Mouse (Mus musculus): ENCODE measurements around the gene Itga8.

GRCm38 (mm10) chr2:12279070-12279612 lies 22.6 kb downstream of the Itga8 start:
- TF ChIP-seq CHD2 (IDR thresholded peaks at IDR 0.05; ENCODE audit: low read length), result no peak
- TF ChIP-seq UBTF (IDR thresholded peaks at IDR 0.05; ENCODE audit: low read depth, low read length), result no peak
- TF ChIP-seq ETS1 (conservative IDR thresholded peaks at IDR 0.05; ENCODE audit: low read depth, low read length), result no peak
- TF ChIP-seq MAX (IDR thresholded peaks at IDR 0.05; ENCODE audit: low read length), result no peak
- TF ChIP-seq ZMIZ1 (IDR thresholded peaks at IDR 0.05; ENCODE audit: low read depth, low read length), result no peak
- no peak for TF ChIP-seq RAD21 (IDR thresholded peaks at IDR 0.05; ENCODE audit: low read depth, low read length)
- no peak for TF ChIP-seq MAZ (IDR thresholded peaks at IDR 0.05; ENCODE audit: low read depth, low read length)
- no peak for TF ChIP-seq CTCF (conservative IDR thresholded peaks at IDR 0.05 in 1 of 2, IDR thresholded peaks at IDR 0.05 in 1 of 2; ENCODE audit: low read depth in 2 of 2, low read length in 2 of 2)
- TF ChIP-seq USF1 (IDR thresholded peaks at IDR 0.05; ENCODE audit: low read depth, low read length), result no peak
- no peak for TF ChIP-seq PAX5 (IDR thresholded peaks at IDR 0.05; ENCODE audit: low read length)
- TF ChIP-seq MEF2A (IDR thresholded peaks at IDR 0.05; ENCODE audit: borderline replicate concordance, low read depth, low read length), result no peak
- TF ChIP-seq ZNF384 (IDR thresholded peaks at IDR 0.05; ENCODE audit: low read depth, low read length), result no peak
- TF ChIP-seq POLR2A (IDR thresholded peaks at IDR 0.05; ENCODE audit: low read depth, low read length), result no peak
- TF ChIP-seq POLR2AphosphoS2 (IDR thresholded peaks at IDR 0.05; ENCODE audit: low read depth, low read length), result no peak

Data from CH12.LX (cell line).